Mouse (Mus musculus) lung, postnatal 0 days (tissue): ENCODE measurements around the gene Ift140.

ENCODE experiments used
- CTCF ChIP-seq: IDR thresholded peaks from 2 replicates; pipeline ENCODE4 v1.5.1; 2016; ENCODE audit warnings: antibody characterized with exemption, mild to moderate bottlenecking
- EP300 ChIP-seq: IDR thresholded peaks from 2 replicates; pipeline ENCODE4 v1.6.1; 2016; ENCODE audit warnings: antibody characterized with exemption, mild to moderate bottlenecking, control low read depth

GRCm38 (mm10) chr17:25065189-25065588 is 49.3 kb downstream of the Ift140 start:
- TF ChIP-seq CTCF: no peak
- no peak for TF ChIP-seq EP300
